Mouse (Mus musculus) left cerebral cortex, postnatal 14 days (tissue): ENCODE results near the gene Nucks1. TPM values are rescaled to one million over a fixed set of nuclear protein-coding genes. Genes with fewer than 3 reads are reported as not detected.

ENCODE experiments used
- DNase-seq, 2 experiments: peaks; one replicate each; pipeline ENCODE4 v3.0.0; 2021 to 2022; ENCODE audit warnings: low spot score in 2 of 2, mixed read lengths in 1 of 2
- intact Hi-C: fragments of 180-260 bp; cut with DNase I; formaldehyde crosslinking; loops from one replicate; pipeline ENCODE4 v1.15.1; 2025
- total RNA-seq, 2 experiments: library from RNA; stranded (reverse); gene quantifications; 2 replicates each; pipeline ENCODE4 v1.2.3; 2021

Nucks1 gene
- total RNA-seq, 2 experiments from 2014 or later: 159 to 163 TPM

GRCm38 (mm10) chr1:131910674-131911558, 582 bp downstream of the Nucks1 start:
- intact Hi-C loops: no loop called here
- DNase-seq: peak; percentile 59 to 81

GRCm38 (mm10) chr1:131917634-131918033, 7.3 kb downstream of the Nucks1 start:
- intact Hi-C loops: no loop called here
- no peak for DNase-seq

- DNase-seq: no peak
- intact Hi-C loops: no loop called here
These were observed 8.7 kb downstream of the Nucks1 start for GRCm38 (mm10) chr1:131919052-131919451.

GRCm38 (mm10) chr1:131922100-131922499, 11.8 kb downstream of the Nucks1 start:
- intact Hi-C loops: no loop called here
- no peak for DNase-seq

GRCm38 (mm10) chr1:131933471-131933870, 23.1 kb downstream of the Nucks1 start:
- no peak for DNase-seq
- intact Hi-C loops: loop anchor here (10.0 kb wide), 1 partner anchor 101 kb away; no protein-coding TSS in a partner anchor

GRCm38 (mm10) chr1:131937659-131938305, 27.4 kb downstream of the Nucks1 start:
- DNase-seq: peak; percentile 76 to 78
- intact Hi-C loops: loop anchor here (5.0 to 10.0 kb wide), 2 partner anchors 45 to 97 kb away; no protein-coding TSS in a partner anchor

GRCm38 (mm10) chr1:131938811-131939210, 28.5 kb downstream of the Nucks1 start:
- no peak for DNase-seq
- intact Hi-C loops: loop anchor here (5.0 to 10.0 kb wide), 2 partner anchors 43 to 96 kb away; no protein-coding TSS in a partner anchor

- intact Hi-C loops: no loop called here
- DNase-seq: no peak
These were observed 30.4 kb downstream of the Nucks1 start for GRCm38 (mm10) chr1:131940711-131941244.

GRCm38 (mm10) chr1:131941501-131941900, 31.2 kb downstream of the Nucks1 start:
- intact Hi-C loops: no loop called here
- DNase-seq: no peak

GRCm38 (mm10) chr1:131942621-131943590, 32.6 kb downstream of the Nucks1 start:
- intact Hi-C loops: no loop called here
- no peak for DNase-seq

GRCm38 (mm10) chr1:131945674-131946440, 35.5 kb downstream of the Nucks1 start:
- no peak for DNase-seq
- intact Hi-C loops: no loop called here

- DNase-seq: no peak
- intact Hi-C loops: no loop called here
These were observed 36.3 kb downstream of the Nucks1 start for GRCm38 (mm10) chr1:131946462-131947215.

- no peak for DNase-seq
- intact Hi-C loops: no loop called here
These were observed 37.7 kb downstream of the Nucks1 start for GRCm38 (mm10) chr1:131947997-131948525.

GRCm38 (mm10) chr1:131954242-131954865, 44.0 kb downstream of the Nucks1 start:
- intact Hi-C loops: no loop called here
- DNase-seq: no peak

GRCm38 (mm10) chr1:131955131-131955757, 44.9 kb downstream of the Nucks1 start:
- intact Hi-C loops: no loop called here

GRCm38 (mm10) chr1:131957416-131957815, 47.1 kb downstream of the Nucks1 start:
- intact Hi-C loops: no loop called here
- no peak for DNase-seq

More at GRCm38 (mm10) chr1:131955131-131955757, 44.9 kb downstream of the Nucks1 start:
- no peak for DNase-seq
